Comparison of ENCODE assay signal across 10 mouse cellular contexts in genomic region chr8:124569100-124569499, GRCm38 (mm10). TPM values are rescaled to one million over a fixed set of nuclear protein-coding genes. Genes with fewer than 3 reads are reported as not detected.
DNase-seq lines count a peak whose midpoint lies in the region; ATAC-seq lines count a peak whose summit lies in the region.
"Had no signal": no experiment of that assay in that cellular context is flagged by ENCODE, and none has a peak within 500 bp of the region (broad histone marks: within the 10 kb centered on the region; RNA-seq: fewer than 3 reads in every experiment).

No protein-coding gene starts in this region.

- H3K9me3 ChIP-seq in liver, embryonic 12.5 days (replicated peaks): no peaks in the 10 kb centered on the region
- H3K9me3 ChIP-seq: forebrain, embryonic 15.5 days; neural tube, embryonic 12.5 days had no signal

- 0 out of 2 replicates have a peak overlapping the region, but pooled peaks have one; percentile 5 for H3K9ac ChIP-seq in liver, embryonic 12.5 days
- H3K9ac ChIP-seq: forebrain, embryonic 15.5 days; neural tube, embryonic 12.5 days had no signal

- DNase-seq in cerebellum, adult 9-10 months: peak; percentile 56
- no peak for DNase-seq in cerebellum, adult 18-20 months
- peak; percentile 70 for DNase-seq in layer of hippocampus, adult 11-12 months (ENCODE audit: low spot score)
- no peak for DNase-seq in layer of hippocampus, postnatal 25 days (ENCODE audit: extremely low spot score in 1 of 2, low spot score in 1 of 2)
- peak; percentile 55 for DNase-seq in NIH3T3 (ENCODE audit: low read depth)
- no peak for DNase-seq in spleen, postnatal 4 days (ENCODE audit: low spot score in 2 of 2)

- 59% methylated on average over 2 of the region's 2 CpGs for WGBS in liver, embryonic 12.5 days (ENCODE audit: insufficient replicate concordance)

- H3K4me3 ChIP-seq in liver, embryonic 12.5 days: peak overlapping the region; percentile 4; the same call in 1 of the 2 replicates
- H3K4me3 ChIP-seq: forebrain, embryonic 15.5 days; neural tube, embryonic 12.5 days had no signal

- 0 out of 2 replicates have a peak overlapping the region, but pooled peaks have one; percentile 8 for H3K27ac ChIP-seq in liver, embryonic 12.5 days
- H3K27ac ChIP-seq: forebrain, embryonic 15.5 days; neural tube, embryonic 12.5 days had no signal

- no peaks in the 10 kb centered on the region for H3K36me3 ChIP-seq in liver, embryonic 12.5 days
- H3K36me3 ChIP-seq: forebrain, embryonic 15.5 days; neural tube, embryonic 12.5 days had no signal

- no peaks in the 10 kb centered on the region for H3K27me3 ChIP-seq in liver, embryonic 12.5 days (replicated peaks)
- H3K27me3 ChIP-seq: forebrain, embryonic 15.5 days; neural tube, embryonic 12.5 days had no signal

- peaks cover 15% of the 10 kb centered on the region for H3K4me1 ChIP-seq in liver, embryonic 12.5 days
- H3K4me1 ChIP-seq: forebrain, embryonic 15.5 days; neural tube, embryonic 12.5 days had no signal

- no peak for ATAC-seq in liver, embryonic 12.5 days
- no peak for ATAC-seq in granulocyte monocyte progenitor cell, adult 5-6 weeks (replicated peaks; ENCODE audit: poor library complexity, severe bottlenecking)
- ATAC-seq: forebrain, embryonic 15.5 days had no signal

- H3K4me2 ChIP-seq in liver, embryonic 12.5 days: peak overlapping the region; percentile 8
- H3K4me2 ChIP-seq: forebrain, embryonic 15.5 days; neural tube, embryonic 12.5 days had no signal

RNA-seq across cellular contexts. Expression of gene Agt, which starts 0.4 kb away (rescaled TPM):
- total RNA-seq in layer of hippocampus, postnatal 25 days (2021): 10 to 100 TPM; 37.0 to 47.2 TPM
- 23.3 and 25.9 TPM in 2 replicates for polyA plus RNA-seq in liver, embryonic 12.5 days (2016; fragmentation: Nextera tagmentation; extraction: Ambion mirVana)
- not detected in 2 replicates for total RNA-seq in granulocyte monocyte progenitor cell, adult 5-6 weeks (2014; fragmentation: Nextera tagmentation)
- not detected in 2 replicates for total RNA-seq in granulocyte monocyte progenitor cell, adult 5-6 weeks (2017)

RNA-seq across cellular contexts. Expression of gene Capn9, which starts 6.8 kb away (rescaled TPM):
- under 1 TPM; 0.17 to 0.40 TPM for total RNA-seq in layer of hippocampus, postnatal 25 days (2021)
- polyA plus RNA-seq in liver, embryonic 12.5 days (2016; fragmentation: Nextera tagmentation; extraction: Ambion mirVana): 0.05 TPM in 1 of 2 replicates, not detected in the other
- total RNA-seq in granulocyte monocyte progenitor cell, adult 5-6 weeks (2014; fragmentation: Nextera tagmentation): not detected in 2 replicates
- total RNA-seq in granulocyte monocyte progenitor cell, adult 5-6 weeks (2017): not detected in 2 replicates
- polyA plus RNA-seq: neural tube, embryonic 12.5 days had no signal

RNA-seq across cellular contexts. Expression of gene Cog2, which starts 48.5 kb away (rescaled TPM):
- 10 to 100 TPM; 37.2 to 48.5 TPM for total RNA-seq in layer of hippocampus, postnatal 25 days (2021)
- polyA plus RNA-seq in liver, embryonic 12.5 days (2016; fragmentation: Nextera tagmentation; extraction: Ambion mirVana): 23.8 and 25.2 TPM in 2 replicates
- total RNA-seq in granulocyte monocyte progenitor cell, adult 5-6 weeks (2014; fragmentation: Nextera tagmentation): 18.9 and 22.5 TPM in 2 replicates
- 22.5 and 25.8 TPM in 2 replicates for total RNA-seq in granulocyte monocyte progenitor cell, adult 5-6 weeks (2017)

Comparison
In these comparisons a context has a peak if more than half of its experiments do, and no peak if none do; other contexts are left out.
1. DNase-seq: peak in cerebellum, adult 9-10 months (single experiment), layer of hippocampus, adult 11-12 months (single experiment) and NIH3T3 (single experiment); none in cerebellum, adult 18-20 months (0 of 2), layer of hippocampus, postnatal 25 days (0 of 2) and spleen, postnatal 4 days (0 of 2).
2. RNA of gene Agt, which starts 0.4 kb away (total RNA-seq): 37.0 to 47.2 TPM in layer of hippocampus, postnatal 25 days; not detected in granulocyte monocyte progenitor cell, adult 5-6 weeks; every median in the first group is over 10 times any median in the second.